Mouse (Mus musculus): ENCODE data around the gene Gm49398. TPM values are rescaled to one million over a fixed set of nuclear protein-coding genes. Genes with fewer than 3 reads are reported as not detected.

Gene Gm49398
- not detected in 2 replicates for polyA plus RNA-seq (2015; fragmentation: Nextera tagmentation; extraction: Ambion mirVana)

DNA sequence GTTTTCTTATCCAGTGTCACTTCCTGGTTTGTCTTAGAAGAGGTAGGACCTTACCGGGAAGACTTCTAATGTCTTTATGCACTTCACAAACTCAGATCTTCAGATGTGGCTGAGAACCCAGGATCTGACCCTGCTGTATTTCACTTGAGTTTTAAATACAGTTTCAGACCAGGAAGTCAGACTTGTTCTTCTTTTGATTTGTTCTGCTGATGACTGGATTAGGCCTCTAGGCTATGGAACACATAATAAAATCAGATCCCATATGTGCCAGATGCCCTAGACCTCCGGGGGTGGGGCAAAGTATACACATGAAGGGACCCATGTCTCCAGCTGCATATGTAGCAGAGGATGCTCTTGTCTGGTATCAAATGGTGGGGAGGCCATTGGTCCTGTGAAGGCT is at the start of gene Gm49398:
Gene Gm49398 (minus strand): TSS at position 101 of the 400 bp plus-strand sequence.
- 81% methylated on average over 2 of the region's 2 CpGs for WGBS
- Histone ChIP-seq H3K4me1 (ENCODE audit: control insufficient read depth, insufficient read depth, low read length) (no peaks in the 10 kb centered on the region), H3K4me3 (ENCODE audit: low read depth, low read length) (no peak within 1 kb of the TSS), H3K9ac (ENCODE audit: low read depth, low read length) (no peak within 1 kb of the TSS), H3K27ac (ENCODE audit: low read length) (no peak within 1 kb of the TSS), H3K4me2 (ENCODE audit: low read length) (no peak within 1 kb of the TSS), H3K9me3 (replicated peaks; ENCODE audit: control insufficient read depth, low read length, poor library complexity, severe bottlenecking) (peaks cover 23% of the 10 kb centered on the region), H3K27me3 (ENCODE audit: control insufficient read depth, insufficient read depth, low read depth, low read length) (no peaks in the 10 kb centered on the region), H3K36me3 (ENCODE audit: control insufficient read depth, insufficient read depth, low read length) (no peaks in the 10 kb centered on the region)
- ATAC-seq = no peak

DNA sequence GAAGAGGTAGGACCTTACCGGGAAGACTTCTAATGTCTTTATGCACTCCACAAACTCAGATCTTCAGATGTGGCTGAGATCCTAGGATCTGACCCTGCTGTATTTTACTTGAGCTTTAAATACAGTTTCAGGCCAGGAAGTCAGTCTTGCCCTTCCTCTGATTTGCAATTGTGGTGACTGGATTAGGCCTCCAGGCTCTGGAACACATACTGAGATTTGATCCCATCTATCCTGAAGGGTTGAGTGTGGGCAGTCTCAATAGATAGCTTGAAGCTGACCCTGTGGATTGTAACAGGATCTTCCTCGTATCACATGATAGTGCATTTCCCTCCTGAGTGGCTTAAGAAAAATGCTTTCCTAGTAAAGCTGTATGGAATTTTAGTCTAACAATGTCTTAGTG is 33.4 kb downstream of the Gm49398 start, which contains the start of gene Cts8:
Gene Cts8 (minus strand): TSS at position 101 of the 400 bp plus-strand sequence.
- H3K4me1 ChIP-seq (ENCODE audit: control insufficient read depth, insufficient read depth, low read length) = no peaks in the 10 kb centered on the region
- ATAC-seq = no peak
- 91% methylated on average over 2 of the region's 2 CpGs for WGBS
- H3K9me3 ChIP-seq (replicated peaks; ENCODE audit: control insufficient read depth, low read length, poor library complexity, severe bottlenecking) = peaks cover 22% of the 10 kb centered on the region
- H3K36me3 ChIP-seq (ENCODE audit: control insufficient read depth, insufficient read depth, low read length) = no peaks in the 10 kb centered on the region
- no peak within 1 kb of the TSS for H3K4me2 ChIP-seq (ENCODE audit: low read length)
- H3K27me3 ChIP-seq (ENCODE audit: control insufficient read depth, insufficient read depth, low read depth, low read length) = no peaks in the 10 kb centered on the region
- H3K27ac ChIP-seq (ENCODE audit: low read length) = no peak within 1 kb of the TSS
- H3K4me3 ChIP-seq (ENCODE audit: low read depth, low read length) = no peak within 1 kb of the TSS
- H3K9ac ChIP-seq (ENCODE audit: low read depth, low read length) = no peak within 1 kb of the TSS

DNA sequence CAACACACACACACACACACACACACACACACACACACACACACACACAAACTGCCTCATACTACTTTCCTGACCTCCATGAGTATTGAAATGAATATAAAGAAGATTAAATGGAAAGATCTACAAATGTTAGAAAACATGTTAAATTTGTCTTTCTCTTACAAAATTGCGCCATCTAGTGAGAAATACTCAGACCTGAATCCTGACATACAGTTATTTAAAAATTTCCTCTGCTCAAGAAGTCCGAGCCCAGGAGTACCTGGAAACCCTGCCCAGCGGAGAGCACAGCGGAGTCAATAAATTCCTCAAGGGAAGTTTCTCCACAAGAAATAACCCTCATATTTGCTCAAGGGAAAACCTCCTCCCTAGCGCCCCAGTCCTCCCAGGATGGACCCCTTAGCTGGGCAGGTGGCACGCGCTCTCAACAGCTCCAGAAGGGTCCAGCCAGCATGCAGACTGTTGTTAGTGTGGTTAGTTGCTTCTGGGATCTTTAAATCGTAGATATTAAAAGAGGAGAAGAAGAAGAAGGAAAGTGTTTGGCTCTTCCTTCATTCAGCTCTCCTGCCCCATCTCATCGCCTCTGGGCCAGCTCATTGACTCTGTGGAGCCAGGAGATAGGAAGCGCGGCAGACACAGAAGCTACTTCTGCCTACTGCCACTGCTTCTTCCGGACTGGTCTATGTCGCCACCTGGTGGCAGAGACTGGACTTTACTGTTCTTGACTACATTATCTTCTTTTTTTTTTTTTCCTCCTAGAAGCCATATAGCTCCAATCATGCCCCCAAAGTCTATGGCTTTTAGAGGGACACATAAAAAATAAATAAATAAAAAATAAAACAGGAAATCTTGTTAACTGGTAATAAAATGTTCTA is 47.3 kb downstream of the Gm49398 start:
- WGBS = 63% methylated on average over 13 of the region's 13 CpGs
- ATAC-seq = no peak
- Histone ChIP-seq H3K36me3 (ENCODE audit: control insufficient read depth, insufficient read depth, low read length) (no peaks in the 10 kb centered on the region), H3K9me3 (replicated peaks; ENCODE audit: control insufficient read depth, low read length, poor library complexity, severe bottlenecking) (peaks cover 10% of the 10 kb centered on the region), H3K4me1 (ENCODE audit: control insufficient read depth, insufficient read depth, low read length) (no peaks in the 10 kb centered on the region), H3K9ac (ENCODE audit: low read depth, low read length) (no peak overlapping the region), H3K27me3 (ENCODE audit: control insufficient read depth, insufficient read depth, low read depth, low read length) (no peaks in the 10 kb centered on the region), H3K4me2 (ENCODE audit: low read length) (no peak overlapping the region), H3K27ac (ENCODE audit: low read length) (no peak overlapping the region), H3K4me3 (ENCODE audit: low read depth, low read length) (no peak overlapping the region)

DNA sequence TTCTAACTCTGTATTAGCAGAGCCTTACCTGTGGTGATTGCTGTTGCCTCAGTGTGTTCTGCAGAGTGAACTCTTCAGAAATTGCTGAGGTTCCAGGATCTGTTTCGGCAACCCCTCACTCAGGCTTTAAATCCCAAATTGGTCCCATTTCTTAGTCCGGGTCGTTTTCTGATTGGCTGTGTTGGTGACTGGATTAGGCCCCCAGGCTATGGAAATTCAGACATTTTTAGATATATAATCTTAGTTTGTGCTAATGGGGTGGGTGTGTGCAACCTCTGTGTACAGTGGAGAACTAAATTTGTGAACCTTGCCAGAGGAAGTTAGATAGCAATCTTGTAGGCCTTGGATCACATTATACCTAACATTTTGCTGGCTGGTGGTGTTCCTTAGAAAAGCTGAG is 85.3 kb downstream of the Gm49398 start, which contains the start of gene Cts6:
Gene Cts6 (minus strand): TSS at position 101 of the 400 bp plus-strand sequence.
- 88% methylated on average over 3 of the region's 3 CpGs for WGBS
- ATAC-seq = no peak
- Histone ChIP-seq H3K27ac (ENCODE audit: low read length) (no peak within 1 kb of the TSS), H3K27me3 (ENCODE audit: control insufficient read depth, insufficient read depth, low read depth, low read length) (no peaks in the 10 kb centered on the region), H3K36me3 (ENCODE audit: control insufficient read depth, insufficient read depth, low read length) (no peaks in the 10 kb centered on the region), H3K4me2 (ENCODE audit: low read length) (no peak within 1 kb of the TSS), H3K9me3 (replicated peaks; ENCODE audit: control insufficient read depth, low read length, poor library complexity, severe bottlenecking) (peaks cover 35% of the 10 kb centered on the region), H3K4me1 (ENCODE audit: control insufficient read depth, insufficient read depth, low read length) (no peaks in the 10 kb centered on the region), H3K4me3 (ENCODE audit: low read depth, low read length) (no peak within 1 kb of the TSS), H3K9ac (ENCODE audit: low read depth, low read length) (no peak within 1 kb of the TSS)

Small RNA genes within 50 kb of the gene (microRNA-seq; reads per million reads assigned to microRNA genes)
- gene Gm27704 = not detected

Other genes starting within 250 kb of the Gm49398 start
- not detected in 2 replicates for gene Ctsq, start 248.2 kb downstream of the Gm49398 start, polyA plus RNA-seq (2015; fragmentation: Nextera tagmentation; extraction: Ambion mirVana)
- not detected in 2 replicates for gene Ctsr, start 124.6 kb downstream of the Gm49398 start, polyA plus RNA-seq (2015; fragmentation: Nextera tagmentation; extraction: Ambion mirVana)
- gene Cts6, start 85.4 kb downstream of the Gm49398 start, polyA plus RNA-seq (2015; fragmentation: Nextera tagmentation; extraction: Ambion mirVana) = not detected in 2 replicates
- gene Cts8, start 33.5 kb downstream of the Gm49398 start, polyA plus RNA-seq (2015; fragmentation: Nextera tagmentation; extraction: Ambion mirVana) = not detected in 2 replicates
- not detected in 2 replicates for gene Cts7, start 69.4 kb upstream of the Gm49398 start, polyA plus RNA-seq (2015; fragmentation: Nextera tagmentation; extraction: Ambion mirVana)

Measured in midbrain, embryonic 16.5 days (tissue).